27 mouse cellular contexts compared by ENCODE assay signal in genomic region chr10:37407487-37407886, GRCm38 (mm10).
"Had no signal": no experiment of that assay in that cellular context is flagged by ENCODE, and none has a peak within 500 bp of the region (broad histone marks: within the 10 kb centered on the region; RNA-seq: fewer than 3 reads in every experiment).

No protein-coding gene starts in this region.

- H3K36me3 ChIP-seq: limb, embryonic 10.5 days; limb, embryonic 12.5 days; limb, embryonic 13.5 days; limb, embryonic 15.5 days; liver, embryonic 12.5 days; liver, embryonic 13.5 days; liver, embryonic 15.5 days; lung, embryonic 15.5 days; midbrain, embryonic 10.5 days; midbrain, embryonic 12.5 days; midbrain, embryonic 13.5 days; midbrain, embryonic 15.5 days had no signal

- H3K4me3 ChIP-seq: left cerebral cortex, adult 2 months; limb, embryonic 10.5 days; limb, embryonic 12.5 days; limb, embryonic 13.5 days; limb, embryonic 15.5 days; liver, embryonic 12.5 days; liver, embryonic 13.5 days; liver, embryonic 15.5 days; lung, embryonic 15.5 days; megakaryocyte, embryonic 14.5 days; midbrain, embryonic 10.5 days; midbrain, embryonic 12.5 days; midbrain, embryonic 13.5 days; midbrain, embryonic 15.5 days had no signal

- H3K27me3 ChIP-seq: limb, embryonic 12.5 days; limb, embryonic 13.5 days; limb, embryonic 15.5 days; liver, embryonic 12.5 days; liver, embryonic 13.5 days; liver, embryonic 15.5 days; lung, embryonic 15.5 days; megakaryocyte, embryonic 14.5 days; midbrain, embryonic 12.5 days; midbrain, embryonic 13.5 days; midbrain, embryonic 15.5 days had no signal

- H3K4me2 ChIP-seq: limb, embryonic 12.5 days; limb, embryonic 13.5 days; limb, embryonic 15.5 days; liver, embryonic 11.5 days; liver, embryonic 12.5 days; liver, embryonic 13.5 days; liver, embryonic 15.5 days; lung, embryonic 14.5 days; lung, embryonic 15.5 days; midbrain, embryonic 11.5 days; midbrain, embryonic 12.5 days; midbrain, embryonic 13.5 days; midbrain, embryonic 15.5 days had no signal

- DNase-seq: left cerebral cortex, postnatal 4 days; liver; liver, embryonic 13.5 days; liver, postnatal 0 days; lung, adult 18-20 months; lung, adult 2 months; lung, embryonic 14.5 days; lung, postnatal 10 days; lung, postnatal 14 days; lung, postnatal 36 days; lung, postnatal 4 days; midbrain, embryonic 14.5 days had no signal
